Mouse (Mus musculus): ENCODE measurements around the gene Cd83. TPM values are rescaled to one million over a fixed set of nuclear protein-coding genes. Genes with fewer than 3 reads are reported as not detected.
A peak's percentile ranks its signal among the peaks of the same experiment; 100 is the strongest.

Cd83 gene
- polyA plus RNA-seq, 1 experiment from 2014 or later = 7.8 TPM

DNA sequence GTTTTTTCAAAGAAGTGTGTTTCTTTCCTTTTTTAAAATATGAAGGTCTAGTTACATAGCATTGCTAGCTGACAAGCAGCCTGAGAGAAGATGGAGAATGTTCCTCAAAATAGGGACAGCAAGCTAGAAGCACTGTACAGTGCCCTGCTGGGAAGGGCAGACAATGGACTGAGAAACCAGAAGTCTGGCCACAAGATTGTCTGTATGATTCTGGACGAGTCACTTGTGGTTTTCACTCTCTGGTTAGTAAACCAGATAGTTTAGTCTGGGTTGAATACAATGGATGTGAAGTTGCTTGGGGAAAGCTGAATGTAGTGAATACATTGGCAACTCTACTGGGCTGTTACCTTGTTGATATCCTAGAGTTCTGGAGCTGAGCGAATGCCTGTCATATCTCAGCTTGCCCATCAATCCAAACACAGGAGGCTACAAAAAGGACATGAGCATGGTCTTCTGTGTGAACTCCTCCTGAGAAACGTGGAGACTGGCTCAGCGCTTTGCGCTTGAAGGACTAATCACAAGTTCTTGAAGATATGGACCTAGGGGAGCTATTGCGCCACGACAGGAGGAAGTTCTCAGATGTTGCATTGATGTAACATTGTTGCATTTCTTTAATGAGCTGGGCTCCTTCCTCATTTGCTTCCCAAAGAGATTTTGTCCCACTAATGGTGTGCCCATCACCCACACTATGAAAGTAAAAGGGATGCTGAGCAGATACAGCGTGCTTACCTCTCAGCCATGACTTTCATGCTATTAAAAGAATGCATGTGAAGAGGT lies 18.0 kb downstream of the Cd83 start:
- no peak overlapping the region for H3K4me3 ChIP-seq (replicated peaks; ENCODE audit: low read length)
- no peaks in the 10 kb centered on the region for H3K36me3 ChIP-seq (ENCODE audit: control insufficient read depth, insufficient read depth)
- H3K4me2 ChIP-seq (ENCODE audit: low read length) = no peak overlapping the region
- H3K4me1 ChIP-seq (replicated peaks; ENCODE audit: control insufficient read depth, insufficient read depth, low read length) = peaks cover 14% of the 10 kb centered on the region
- H3K9ac ChIP-seq (replicated peaks; ENCODE audit: low read depth, low read length) = no peak overlapping the region
- no peak overlapping the region for H3K27ac ChIP-seq (ENCODE audit: low read length)
- H3K9me3 ChIP-seq (ENCODE audit: control insufficient read depth, low read length) = no peaks in the 10 kb centered on the region
- 87% methylated on average over 8 of the region's 8 CpGs for WGBS
- H3K27me3 ChIP-seq (replicated peaks; ENCODE audit: control insufficient read depth, insufficient read depth, low read length) = no peaks in the 10 kb centered on the region
- no peak for ATAC-seq

DNA sequence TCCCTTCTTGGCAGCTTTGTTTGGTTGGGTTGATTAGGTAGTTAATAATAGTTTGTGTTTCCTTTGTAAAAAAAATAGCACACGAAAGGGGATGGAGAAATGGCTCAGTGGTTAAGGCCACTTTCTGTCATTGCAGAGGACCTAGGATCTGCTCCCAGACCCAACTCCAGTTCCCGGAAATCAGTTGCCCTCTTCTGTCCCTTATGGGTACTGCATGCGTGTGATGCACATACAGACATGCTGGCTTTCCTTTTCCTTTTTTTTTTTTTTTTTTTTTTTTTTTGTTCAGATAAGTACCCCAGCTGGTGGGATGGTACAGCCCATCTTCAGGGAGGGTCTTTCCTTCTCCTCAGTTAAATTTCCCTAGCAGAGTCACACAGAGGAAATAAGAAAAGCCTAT lies 20.1 kb downstream of the Cd83 start:
- no peak overlapping the region for H3K27ac ChIP-seq (ENCODE audit: low read length)
- no peak overlapping the region for H3K4me2 ChIP-seq (ENCODE audit: low read length)
- no peak overlapping the region for H3K9ac ChIP-seq (replicated peaks; ENCODE audit: low read depth, low read length)
- H3K27me3 ChIP-seq (replicated peaks; ENCODE audit: control insufficient read depth, insufficient read depth, low read length) = no peaks in the 10 kb centered on the region
- 95% methylated on average over 3 of the region's 3 CpGs for WGBS
- no peak overlapping the region for H3K4me3 ChIP-seq (replicated peaks; ENCODE audit: low read length)
- no peak for ATAC-seq
- peaks cover 14% of the 10 kb centered on the region for H3K4me1 ChIP-seq (replicated peaks; ENCODE audit: control insufficient read depth, insufficient read depth, low read length)
- no peaks in the 10 kb centered on the region for H3K9me3 ChIP-seq (ENCODE audit: control insufficient read depth, low read length)
- no peaks in the 10 kb centered on the region for H3K36me3 ChIP-seq (ENCODE audit: control insufficient read depth, insufficient read depth)

DNA sequence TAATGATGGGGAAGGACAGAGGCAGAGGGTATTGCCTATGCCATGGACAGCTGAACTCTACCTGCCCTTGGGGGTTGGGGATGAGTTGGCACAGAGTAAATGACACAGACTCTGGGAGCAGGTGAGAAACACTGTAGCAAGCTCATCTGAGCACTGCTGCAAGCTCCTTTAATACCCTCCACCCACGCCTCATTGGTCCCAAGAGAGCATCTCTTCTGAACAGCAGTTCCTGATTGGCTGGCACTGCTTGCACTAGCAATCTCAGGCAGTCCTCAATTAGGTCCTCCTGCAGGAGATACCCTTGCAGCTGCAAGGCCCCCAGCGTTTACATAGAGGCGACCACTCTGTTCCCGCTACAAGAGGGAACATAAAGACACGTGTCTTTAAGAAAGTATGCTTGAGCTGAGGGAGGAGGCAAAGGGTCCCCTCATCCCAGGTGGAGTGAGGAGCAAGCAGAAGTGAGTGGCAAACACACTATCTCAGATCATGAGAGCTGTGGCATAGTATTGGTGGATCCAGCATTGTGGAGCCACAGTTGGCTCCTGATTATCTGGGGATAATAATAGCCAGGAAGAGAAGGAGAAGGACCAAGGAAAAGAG lies 20.7 kb downstream of the Cd83 start:
- no peaks in the 10 kb centered on the region for H3K36me3 ChIP-seq (ENCODE audit: control insufficient read depth, insufficient read depth)
- no peaks in the 10 kb centered on the region for H3K27me3 ChIP-seq (replicated peaks; ENCODE audit: control insufficient read depth, insufficient read depth, low read length)
- peaks cover 14% of the 10 kb centered on the region for H3K4me1 ChIP-seq (replicated peaks; ENCODE audit: control insufficient read depth, insufficient read depth, low read length)
- WGBS = 93% methylated on average over 5 of the region's 5 CpGs
- no peak overlapping the region for H3K4me2 ChIP-seq (ENCODE audit: low read length)
- H3K9ac ChIP-seq (replicated peaks; ENCODE audit: low read depth, low read length) = no peak overlapping the region
- no peak overlapping the region for H3K27ac ChIP-seq (ENCODE audit: low read length)
- no peak overlapping the region for H3K4me3 ChIP-seq (replicated peaks; ENCODE audit: low read length)
- no peaks in the 10 kb centered on the region for H3K9me3 ChIP-seq (ENCODE audit: control insufficient read depth, low read length)
- ATAC-seq = no peak

DNA sequence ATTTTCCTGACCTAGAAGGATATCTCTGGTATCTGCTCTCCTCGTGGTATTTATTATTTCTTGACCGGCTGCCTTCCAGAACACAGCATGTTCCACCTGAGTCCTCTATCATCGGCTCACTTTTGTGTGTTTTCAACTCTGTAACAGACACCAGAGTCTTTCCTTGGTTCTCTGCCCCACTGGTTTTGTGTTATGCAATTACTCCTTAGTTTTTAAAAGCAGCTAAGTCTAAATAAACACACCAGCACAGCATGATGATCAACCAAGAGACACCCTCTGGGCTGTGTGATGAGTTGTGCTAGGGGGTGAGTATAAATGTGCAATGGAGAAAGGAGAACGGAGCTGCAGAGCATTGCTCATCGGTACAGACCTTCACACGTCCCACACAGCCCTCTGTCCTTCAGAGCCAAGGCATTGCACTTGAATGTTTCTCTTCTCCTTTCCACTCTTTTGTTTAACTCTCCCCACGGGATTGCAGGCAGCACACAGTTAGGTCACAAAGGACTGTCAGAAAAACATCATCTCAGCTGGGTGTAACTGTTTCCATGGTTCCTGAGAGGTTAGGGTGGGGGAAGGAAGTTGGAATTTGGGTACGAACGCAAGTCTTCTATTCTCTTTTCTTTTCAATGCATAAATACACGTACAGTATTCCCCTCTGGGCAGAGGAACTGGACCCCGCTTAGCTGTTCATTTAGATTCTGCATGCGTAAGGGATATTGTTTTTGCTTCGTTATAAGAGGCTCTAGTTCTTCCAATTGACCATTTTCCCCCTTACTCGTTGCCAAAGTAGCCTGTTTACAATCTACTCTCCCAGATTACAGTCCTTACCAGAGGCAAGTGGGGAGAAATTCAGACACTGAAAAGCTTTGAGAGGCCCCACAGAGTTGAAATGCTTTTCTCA lies 22.0 kb downstream of the Cd83 start:
- H3K36me3 ChIP-seq (ENCODE audit: control insufficient read depth, insufficient read depth) = no peaks in the 10 kb centered on the region
- peak overlapping the region; percentile 30 for H3K4me2 ChIP-seq (ENCODE audit: low read length)
- H3K4me1 ChIP-seq (replicated peaks; ENCODE audit: control insufficient read depth, insufficient read depth, low read length) = peaks cover 14% of the 10 kb centered on the region
- no peak overlapping the region for H3K4me3 ChIP-seq (replicated peaks; ENCODE audit: low read length)
- ATAC-seq = peak; percentile 36; the same call in 1 of the 2 replicates
- H3K27ac ChIP-seq (ENCODE audit: low read length) = no peak overlapping the region
- no peaks in the 10 kb centered on the region for H3K27me3 ChIP-seq (replicated peaks; ENCODE audit: control insufficient read depth, insufficient read depth, low read length)
- no peak overlapping the region for H3K9ac ChIP-seq (replicated peaks; ENCODE audit: low read depth, low read length)
- no peaks in the 10 kb centered on the region for H3K9me3 ChIP-seq (ENCODE audit: control insufficient read depth, low read length)
- 26% methylated on average over 14 of the region's 14 CpGs for WGBS

DNA sequence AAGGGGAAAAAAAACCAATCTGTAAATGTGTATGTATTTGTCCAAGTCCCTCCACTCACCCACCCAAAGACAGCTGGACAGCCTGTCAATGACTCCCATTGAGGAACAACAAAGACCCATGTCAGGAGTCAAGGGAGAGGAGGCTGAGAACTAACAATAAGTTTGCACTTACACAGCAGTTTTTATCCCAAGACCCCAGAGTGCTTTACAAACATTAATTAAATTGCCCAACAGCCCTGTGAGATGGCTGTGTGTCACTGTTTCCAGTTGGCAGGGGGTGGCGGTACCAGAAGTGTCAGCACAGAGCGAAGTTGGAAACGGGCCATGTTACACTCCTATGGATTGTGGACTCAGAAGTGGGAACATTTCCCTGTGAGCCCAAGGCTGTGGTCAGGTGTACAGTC lies 22.7 kb downstream of the Cd83 start:
- no peaks in the 10 kb centered on the region for H3K9me3 ChIP-seq (ENCODE audit: control insufficient read depth, low read length)
- no peak overlapping the region for H3K4me3 ChIP-seq (replicated peaks; ENCODE audit: low read length)
- no peak overlapping the region for H3K4me2 ChIP-seq (ENCODE audit: low read length)
- peaks cover 14% of the 10 kb centered on the region for H3K4me1 ChIP-seq (replicated peaks; ENCODE audit: control insufficient read depth, insufficient read depth, low read length)
- 18% methylated on average over 3 of the region's 3 CpGs for WGBS
- no peaks in the 10 kb centered on the region for H3K27me3 ChIP-seq (replicated peaks; ENCODE audit: control insufficient read depth, insufficient read depth, low read length)
- H3K36me3 ChIP-seq (ENCODE audit: control insufficient read depth, insufficient read depth) = no peaks in the 10 kb centered on the region
- H3K27ac ChIP-seq (ENCODE audit: low read length) = no peak overlapping the region
- no peak for ATAC-seq
- no peak overlapping the region for H3K9ac ChIP-seq (replicated peaks; ENCODE audit: low read depth, low read length)

DNA sequence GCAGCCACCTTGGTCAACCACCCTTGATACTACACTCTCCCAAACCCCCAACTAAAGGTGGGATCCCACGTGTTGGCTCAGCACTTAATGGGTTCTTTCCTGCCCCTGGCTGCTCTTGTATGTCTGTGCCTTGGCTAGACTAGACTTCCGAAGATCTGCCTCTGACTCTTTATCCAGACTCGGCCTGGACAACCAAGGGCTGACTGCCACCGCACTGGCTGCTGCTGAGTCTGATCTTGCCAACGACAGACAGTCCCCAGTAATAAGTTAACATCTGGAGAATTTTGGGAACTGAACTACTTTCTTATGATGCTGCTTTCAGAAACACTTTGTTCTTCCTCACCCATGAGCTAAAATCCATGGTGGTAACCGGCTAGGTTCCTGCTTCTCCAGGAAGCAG lies 26.0 kb downstream of the Cd83 start:
- Histone ChIP-seq H3K9ac (replicated peaks; ENCODE audit: low read depth, low read length) (no peak overlapping the region), H3K4me3 (replicated peaks; ENCODE audit: low read length) (no peak overlapping the region), H3K27ac (ENCODE audit: low read length) (no peak overlapping the region), H3K4me1 (replicated peaks; ENCODE audit: control insufficient read depth, insufficient read depth, low read length) (peaks cover 14% of the 10 kb centered on the region), H3K4me2 (ENCODE audit: low read length) (no peak overlapping the region), H3K27me3 (replicated peaks; ENCODE audit: control insufficient read depth, insufficient read depth, low read length) (no peaks in the 10 kb centered on the region), H3K9me3 (ENCODE audit: control insufficient read depth, low read length) (peaks cover 4% of the 10 kb centered on the region; the same call in 1 of the 2 replicates), H3K36me3 (ENCODE audit: control insufficient read depth, insufficient read depth) (no peaks in the 10 kb centered on the region)
- no peak for ATAC-seq
- 88% methylated on average over 6 of the region's 6 CpGs for WGBS

DNA sequence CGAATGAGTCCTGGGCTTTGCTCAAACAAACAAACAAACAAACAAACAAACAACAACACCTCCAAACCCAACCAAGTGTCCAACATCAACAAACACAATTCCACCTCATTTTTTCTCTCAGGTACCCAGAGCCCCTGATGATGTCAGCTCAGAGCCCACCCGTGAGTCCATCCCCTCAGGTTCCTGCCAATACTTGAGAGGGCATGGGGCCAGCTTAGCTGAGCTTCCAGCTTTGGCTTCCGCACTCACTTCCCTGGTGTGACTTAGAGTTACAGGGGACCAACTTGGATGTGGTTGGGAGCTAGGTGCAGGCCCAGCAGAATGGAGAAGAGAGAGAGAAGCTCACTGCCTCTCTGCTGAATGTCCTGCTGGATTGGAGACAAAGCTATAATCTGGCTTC lies 27.3 kb downstream of the Cd83 start:
- no peak overlapping the region for H3K9ac ChIP-seq (replicated peaks; ENCODE audit: low read depth, low read length)
- H3K36me3 ChIP-seq (ENCODE audit: control insufficient read depth, insufficient read depth) = no peaks in the 10 kb centered on the region
- no peak overlapping the region for H3K27ac ChIP-seq (ENCODE audit: low read length)
- WGBS = 80% methylated on average over 3 of the region's 3 CpGs
- H3K4me2 ChIP-seq (ENCODE audit: low read length) = no peak overlapping the region
- H3K4me1 ChIP-seq (replicated peaks; ENCODE audit: control insufficient read depth, insufficient read depth, low read length) = peaks cover 6% of the 10 kb centered on the region
- ATAC-seq = no peak
- H3K4me3 ChIP-seq (replicated peaks; ENCODE audit: low read length) = no peak overlapping the region
- peaks cover 4% of the 10 kb centered on the region; the same call in 1 of the 2 replicates for H3K9me3 ChIP-seq (ENCODE audit: control insufficient read depth, low read length)
- H3K27me3 ChIP-seq (replicated peaks; ENCODE audit: control insufficient read depth, insufficient read depth, low read length) = no peaks in the 10 kb centered on the region

DNA sequence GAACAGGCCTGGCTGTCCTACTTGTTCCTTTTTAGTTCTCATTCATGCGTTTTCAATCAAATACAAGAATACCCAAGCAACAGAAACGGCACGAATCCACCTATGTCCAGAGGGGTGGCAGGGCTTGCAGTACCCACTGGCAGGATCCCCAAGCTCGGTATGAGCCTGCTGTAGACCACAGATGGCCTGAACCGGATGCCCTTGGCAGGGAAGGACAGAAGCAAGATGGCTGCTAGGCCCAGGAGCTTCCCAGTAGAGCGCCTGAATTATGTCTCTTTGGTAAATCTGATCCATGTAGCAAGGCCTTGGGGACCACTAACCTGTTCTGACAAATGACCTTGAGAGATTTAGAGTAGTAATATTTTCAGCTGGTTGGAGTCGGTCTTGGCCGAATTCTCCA lies 28.9 kb downstream of the Cd83 start:
- 91% methylated on average over 8 of the region's 8 CpGs for WGBS
- no peak for ATAC-seq

DNA sequence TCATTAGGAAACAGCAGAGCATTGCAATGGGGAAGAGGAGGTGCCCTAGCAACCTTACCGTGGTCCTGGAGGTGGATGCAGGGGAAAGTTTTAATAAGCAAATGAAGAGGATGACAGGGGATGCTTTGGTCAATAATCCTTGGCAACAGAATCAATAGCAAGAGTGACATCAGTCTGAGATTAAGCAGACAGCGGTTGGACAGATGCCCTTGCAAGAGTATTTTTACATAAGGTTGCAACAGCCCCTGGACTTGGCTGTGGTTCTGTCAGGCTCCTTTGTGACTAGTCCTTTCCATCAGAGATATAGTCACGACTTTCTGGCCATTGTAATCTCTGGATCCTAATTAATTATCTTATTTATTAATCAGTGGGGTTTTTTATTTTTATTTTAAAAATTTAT lies 32.9 kb downstream of the Cd83 start:
- no peak overlapping the region for H3K4me3 ChIP-seq (replicated peaks; ENCODE audit: low read length)
- H3K36me3 ChIP-seq (ENCODE audit: control insufficient read depth, insufficient read depth) = no peaks in the 10 kb centered on the region
- H3K27me3 ChIP-seq (replicated peaks; ENCODE audit: control insufficient read depth, insufficient read depth, low read length) = no peaks in the 10 kb centered on the region
- no peak overlapping the region for H3K9ac ChIP-seq (replicated peaks; ENCODE audit: low read depth, low read length)
- no peaks in the 10 kb centered on the region for H3K4me1 ChIP-seq (replicated peaks; ENCODE audit: control insufficient read depth, insufficient read depth, low read length)
- no peak overlapping the region for H3K4me2 ChIP-seq (ENCODE audit: low read length)
- no peak overlapping the region for H3K27ac ChIP-seq (ENCODE audit: low read length)
- WGBS = 70% methylated on average over 3 of the region's 3 CpGs
- ATAC-seq = no peak
- peaks cover 4% of the 10 kb centered on the region; the same call in 1 of the 2 replicates for H3K9me3 ChIP-seq (ENCODE audit: control insufficient read depth, low read length)

More for the DNA sequence above, 28.9 kb downstream of the Cd83 start:
- H3K9ac ChIP-seq (replicated peaks; ENCODE audit: low read depth, low read length) = no peak overlapping the region
- no peaks in the 10 kb centered on the region for H3K4me1 ChIP-seq (replicated peaks; ENCODE audit: control insufficient read depth, insufficient read depth, low read length)
- no peak overlapping the region for H3K27ac ChIP-seq (ENCODE audit: low read length)
- H3K4me2 ChIP-seq (ENCODE audit: low read length) = no peak overlapping the region
- H3K9me3 ChIP-seq (ENCODE audit: control insufficient read depth, low read length) = peaks cover 4% of the 10 kb centered on the region; the same call in 1 of the 2 replicates
- no peaks in the 10 kb centered on the region for H3K36me3 ChIP-seq (ENCODE audit: control insufficient read depth, insufficient read depth)
- no peaks in the 10 kb centered on the region for H3K27me3 ChIP-seq (replicated peaks; ENCODE audit: control insufficient read depth, insufficient read depth, low read length)
- no peak overlapping the region for H3K4me3 ChIP-seq (replicated peaks; ENCODE audit: low read length)
